Mouse (Mus musculus) testis, adult 2 months (tissue): Measurements from ENCODE around the gene Cyp4b1.

Source experiments
- CTCF ChIP-seq: fragments of 200-500 bp; IDR thresholded peaks from 2 replicates; pipeline ENCODE4 v1.5.1; 2012; ENCODE audit warnings: low read depth, mild to moderate bottlenecking, inconsistent platforms, low read length, moderate library complexity; ENCODE audit not compliant: control insufficient read depth, insufficient read depth, insufficient replicate concordance
- POLR2A ChIP-seq: fragments of 200-500 bp; IDR thresholded peaks from 2 replicates; pipeline ENCODE4 v1.6.1; 2012; ENCODE audit warnings: low read depth, mild to moderate bottlenecking, inconsistent platforms, low read length, moderate library complexity; ENCODE audit not compliant: control insufficient read depth

DNA sequence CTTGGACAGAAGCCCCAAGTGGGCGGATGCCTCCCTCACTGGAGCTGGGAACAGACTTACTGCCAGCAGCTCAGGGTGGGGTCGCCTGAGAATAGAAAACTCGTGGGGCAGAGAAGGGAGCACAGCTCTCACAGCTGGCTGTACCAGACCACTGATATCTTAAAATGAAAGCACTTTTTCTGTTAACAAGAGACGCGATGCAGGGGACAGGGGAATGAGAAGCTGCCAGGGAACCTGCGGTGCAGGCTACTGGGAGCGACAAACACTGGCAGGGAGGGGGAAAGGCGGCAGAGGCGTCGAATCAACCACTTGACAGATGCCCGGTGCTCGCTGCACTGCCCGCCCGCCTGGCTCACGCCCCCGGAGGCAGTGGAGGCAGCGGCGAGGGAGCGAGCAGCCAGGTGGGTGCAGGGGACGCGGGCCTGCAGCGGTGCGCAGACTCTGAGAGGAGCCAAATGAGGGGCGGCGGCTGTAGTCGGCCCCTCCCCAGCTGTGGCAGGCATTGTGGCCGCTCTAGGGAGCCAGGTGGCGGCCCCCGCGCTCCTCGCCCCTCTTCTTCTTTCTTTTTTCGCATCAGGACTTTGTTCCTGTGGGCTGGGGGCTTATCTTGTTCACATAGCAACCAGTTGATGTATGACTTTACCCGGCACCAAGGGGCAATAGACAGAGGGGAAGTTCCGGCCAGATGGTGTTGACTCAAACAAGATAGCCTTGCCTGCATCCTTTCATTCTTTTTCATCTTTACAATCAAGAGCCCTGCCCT is 9.8 kb upstream of the Cyp4b1 start:
- no peak for TF ChIP-seq POLR2A
- no peak for TF ChIP-seq CTCF
